ENCODE assay signal across 8 mouse cellular contexts in the genomic region with DNA sequence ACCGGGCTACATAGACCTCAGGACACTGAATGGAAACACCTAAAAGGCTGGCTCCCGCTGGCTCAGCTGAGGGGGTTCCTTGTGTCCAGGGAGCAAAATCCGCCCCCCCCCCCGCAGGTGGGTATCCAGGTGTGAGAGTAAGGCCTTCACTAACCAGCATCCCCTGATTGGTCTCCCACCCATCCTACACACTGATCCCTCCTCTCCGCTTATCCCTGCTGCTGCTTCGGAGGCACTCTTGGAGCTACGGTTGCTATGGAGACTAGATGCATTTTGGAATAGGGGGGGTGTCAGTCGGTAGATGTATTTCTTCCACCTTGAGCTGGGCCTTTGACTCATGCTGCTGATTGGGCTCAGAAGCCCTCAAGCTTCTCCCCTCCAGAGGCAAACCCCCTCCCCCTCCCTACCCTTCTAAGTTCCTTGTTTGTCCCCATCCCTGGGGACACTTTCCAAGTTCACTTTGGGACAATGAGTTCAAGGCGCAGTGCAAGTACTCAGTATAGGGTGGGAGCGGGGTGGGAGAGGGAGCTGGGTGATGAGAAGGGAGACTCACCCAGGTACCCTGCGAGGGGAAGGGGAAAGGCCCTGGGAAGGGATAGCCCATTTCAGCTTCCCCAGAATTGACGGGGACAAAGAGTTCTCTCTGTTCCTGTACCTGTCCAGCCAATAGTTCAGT. TPM values are rescaled to one million over a fixed set of nuclear protein-coding genes. Genes with fewer than 3 reads are reported as not detected.
DNase-seq lines count a peak whose midpoint lies in the region; ATAC-seq and TF ChIP-seq lines count a peak whose summit lies in the region.

No protein-coding gene starts in this region.

- no peaks in the 10 kb centered on the region for H3K9me3 ChIP-seq in heart, embryonic 11.5 days (replicated peaks; ENCODE audit: control insufficient read depth, low read length)
- H3K9me3 ChIP-seq in intestine, embryonic 14.5 days (ENCODE audit: control insufficient read depth, low read length): no peaks in the 10 kb centered on the region

- no peak overlapping the region for H3K27ac ChIP-seq in heart, embryonic 11.5 days (ENCODE audit: low read depth, low read length)
- H3K27ac ChIP-seq in intestine, embryonic 14.5 days (ENCODE audit: low read depth): no peak overlapping the region

- WGBS in heart, embryonic 11.5 days (ENCODE audit: insufficient replicate concordance): 3% methylated on average over 12 of the region's 12 CpGs
- 5% methylated on average over 12 of the region's 12 CpGs for WGBS in intestine, embryonic 14.5 days

- DNase-seq in heart, adult 18-20 months: no peak
- DNase-seq in brain, embryonic 14.5 days (ENCODE audit: low read depth): peak; percentile 85
- DNase-seq in intestine, embryonic 14.5 days (ENCODE audit: low spot score): no peak
- DNase-seq in adrenal gland, postnatal 36 days: no peak
- no peak for DNase-seq in thymus, postnatal 0 days (ENCODE audit: low spot score)

- TF ChIP-seq CTCF in brain, embryonic 14.5 days (IDR thresholded peaks at IDR 0.05; ENCODE audit: borderline replicate concordance, extremely low read depth, insufficient read depth, insufficient read length): no peak

- no peak overlapping the region for H3ac ChIP-seq in myocyte (ENCODE audit: control insufficient read depth, insufficient read length)

- no peaks in the 10 kb centered on the region for H3K79me2 ChIP-seq in myocyte (ENCODE audit: control insufficient read depth, insufficient read depth)

- no peak for TF ChIP-seq POLR2A in brain, embryonic 14.5 days (IDR thresholded peaks at IDR 0.05; ENCODE audit: borderline replicate concordance, extremely low read depth, insufficient read depth, insufficient read length, poor library complexity, severe bottlenecking)
- TF ChIP-seq POLR2A in myocyte (IDR thresholded peaks at IDR 0.05; ENCODE audit: insufficient read length, low read depth): no peak

- ATAC-seq in heart, embryonic 11.5 days (replicated peaks; ENCODE audit: insufficient number of reproducible peaks, low FRiP score, low TSS enrichment): no peak
- ATAC-seq in intestine, embryonic 14.5 days (replicated peaks; ENCODE audit: low FRiP score, low TSS enrichment, low read depth): no peak
- ATAC-seq in megakaryocyte progenitor cell, adult 5-6 weeks (replicated peaks; ENCODE audit: poor library complexity): no peak

- no peaks in the 10 kb centered on the region for H3K36me3 ChIP-seq in heart, embryonic 11.5 days (ENCODE audit: control insufficient read depth, insufficient read depth, low read length)
- H3K36me3 ChIP-seq in intestine, embryonic 14.5 days (ENCODE audit: control insufficient read depth, insufficient read depth, low read length): no peaks in the 10 kb centered on the region
- H3K36me3 ChIP-seq in myocyte (ENCODE audit: control insufficient read depth, insufficient read depth): no peaks in the 10 kb centered on the region

- H3K27me3 ChIP-seq in heart, embryonic 11.5 days (ENCODE audit: control insufficient read depth, insufficient read depth, low read length): peaks cover 77% of the 10 kb centered on the region
- peaks cover 79% of the 10 kb centered on the region for H3K27me3 ChIP-seq in intestine, embryonic 14.5 days (replicated peaks; ENCODE audit: control insufficient read depth, insufficient read depth, low read length)
- H3K27me3 ChIP-seq in myocyte (ENCODE audit: control insufficient read depth, insufficient read depth, insufficient read length): peaks cover 8% of the 10 kb centered on the region

- H3K4me1 ChIP-seq in heart, embryonic 11.5 days (ENCODE audit: control insufficient read depth, insufficient read depth, low read length): peaks cover 12% of the 10 kb centered on the region
- peaks cover 27% of the 10 kb centered on the region for H3K4me1 ChIP-seq in intestine, embryonic 14.5 days (replicated peaks; ENCODE audit: control insufficient read depth, insufficient read depth, low read length)

- H3K9ac ChIP-seq in heart, embryonic 11.5 days (ENCODE audit: low read depth, low read length): no peak overlapping the region
- H3K9ac ChIP-seq in intestine, embryonic 14.5 days (ENCODE audit: low read length): no peak overlapping the region

- H3K4me2 ChIP-seq in heart, embryonic 11.5 days: peak overlapping the region; percentile 62; the same call in 1 of the 2 replicates
- peak overlapping the region; percentile 92 for H3K4me2 ChIP-seq in intestine, embryonic 14.5 days (ENCODE audit: low read length)
- peak overlapping the region; percentile 37 for H3K4me2 ChIP-seq in myocyte (ENCODE audit: low read depth)

- H3K4me3 ChIP-seq in heart, embryonic 11.5 days (ENCODE audit: low read depth, low read length): peak overlapping the region; percentile 41; the same call in 1 of the 2 replicates
- peak overlapping the region; percentile 42; the same call in 1 of the 2 replicates for H3K4me3 ChIP-seq in intestine, embryonic 14.5 days (ENCODE audit: low read depth, low read length)
- peak overlapping the region; percentile 16 for H3K4me3 ChIP-seq in myocyte

TF ChIP-seq in myocyte, 11 proteins besides CTCF, POLR2A, EP300 and RAD21:
- no peak for TF ChIP-seq MAX (IDR thresholded peaks at IDR 0.05; ENCODE audit: low read depth)
- no peak for TF ChIP-seq SRF (IDR thresholded peaks at IDR 0.05; ENCODE audit: control insufficient read depth, insufficient read length, low read depth)
- TF ChIP-seq E2F4 (IDR thresholded peaks at IDR 0.05; ENCODE audit: insufficient read depth): no peak
- TF ChIP-seq TCF3 (IDR thresholded peaks at IDR 0.05; ENCODE audit: insufficient read length, low read depth): no peak
- no peak for TF ChIP-seq TCF12 (IDR thresholded peaks at IDR 0.05; ENCODE audit: insufficient read depth, poor library complexity, severe bottlenecking)
- no peak for TF ChIP-seq MYOD1 (IDR thresholded peaks at IDR 0.05; ENCODE audit: control insufficient read depth in 1 of 3, insufficient read length in 2 of 3, low read depth in 2 of 3)

RNA-seq across cellular contexts. Expression of a gene that starts 3.1 kb away (rescaled TPM):
- 0.42 and 0.63 TPM in 2 replicates for polyA plus RNA-seq in heart, embryonic 11.5 days (2014; fragmentation: Nextera tagmentation; extraction: Ambion mirVana)
- 1 to 10 TPM; 4.2 to 6.1 TPM for total RNA-seq in heart, adult 18-20 months (2021)
- polyA plus RNA-seq in brain, embryonic 14.5 days (2012; rRNA removed): 113 and 151 TPM in 2 replicates
- polyA plus RNA-seq in intestine, embryonic 14.5 days (2014; fragmentation: Nextera tagmentation; extraction: Ambion mirVana): 0.23 and 0.26 TPM in 2 replicates
- polyA plus RNA-seq in myocyte (2012; fragmentation: generic; extraction: Trizol): 1.2 TPM
- total RNA-seq in adrenal gland, postnatal 36 days (2021): 1 to 10 TPM; 2.2 to 3.4 TPM
- polyA plus RNA-seq in thymus, postnatal 0 days (2015; fragmentation: Nextera tagmentation; extraction: Ambion mirVana): 12.3 and 13.5 TPM in 2 replicates
- 5.3 and 9.7 TPM in 2 replicates for total RNA-seq in megakaryocyte progenitor cell, adult 5-6 weeks (2015)
- total RNA-seq in megakaryocyte progenitor cell, adult 5-6 weeks (2017): 37.4 and 41.4 TPM in 2 replicates

RNA-seq across cellular contexts. Expression of a gene that starts 8.1 kb away (rescaled TPM):
- polyA plus RNA-seq in heart, embryonic 11.5 days (2014; fragmentation: Nextera tagmentation; extraction: Ambion mirVana): 106 and 115 TPM in 2 replicates
- 10 to 100 TPM; 44.7 to 47.4 TPM for total RNA-seq in heart, adult 18-20 months (2021)
- 96.5 and 115 TPM in 2 replicates for polyA plus RNA-seq in brain, embryonic 14.5 days (2012; rRNA removed)
- 92.4 and 114 TPM in 2 replicates for polyA plus RNA-seq in intestine, embryonic 14.5 days (2014; fragmentation: Nextera tagmentation; extraction: Ambion mirVana)
- polyA plus RNA-seq in myocyte (2012; fragmentation: generic; extraction: Trizol): 139 TPM
- 100 to 1,000 TPM; 106 to 118 TPM for total RNA-seq in adrenal gland, postnatal 36 days (2021)
- polyA plus RNA-seq in thymus, postnatal 0 days (2015; fragmentation: Nextera tagmentation; extraction: Ambion mirVana): 49.9 and 60.5 TPM in 2 replicates
- total RNA-seq in megakaryocyte progenitor cell, adult 5-6 weeks (2015): 93.8 and 97.5 TPM in 2 replicates
- 67.2 and 73.0 TPM in 2 replicates for total RNA-seq in megakaryocyte progenitor cell, adult 5-6 weeks (2017)

RNA-seq across cellular contexts. Expression of a gene that starts 14.8 kb away (rescaled TPM):
- polyA plus RNA-seq in heart, embryonic 11.5 days (2014; fragmentation: Nextera tagmentation; extraction: Ambion mirVana): 1,419 and 1,452 TPM in 2 replicates
- total RNA-seq in heart, adult 18-20 months (2021): 10 to 100 TPM; 81.5 to 84.1 TPM
- polyA plus RNA-seq in brain, embryonic 14.5 days (2012; rRNA removed): 871 and 1,231 TPM in 2 replicates
- polyA plus RNA-seq in intestine, embryonic 14.5 days (2014; fragmentation: Nextera tagmentation; extraction: Ambion mirVana): 1,915 and 2,068 TPM in 2 replicates
- 276 TPM for polyA plus RNA-seq in myocyte (2012; fragmentation: generic; extraction: Trizol)
- total RNA-seq in adrenal gland, postnatal 36 days (2021): 100 to 1,000 TPM; 213 to 225 TPM
- 889 and 1,028 TPM in 2 replicates for polyA plus RNA-seq in thymus, postnatal 0 days (2015; fragmentation: Nextera tagmentation; extraction: Ambion mirVana)
- total RNA-seq in megakaryocyte progenitor cell, adult 5-6 weeks (2015): 781 and 827 TPM in 2 replicates
- total RNA-seq in megakaryocyte progenitor cell, adult 5-6 weeks (2017): 536 and 567 TPM in 2 replicates

RNA-seq across cellular contexts. Expression of a gene that starts 18.2 kb away (rescaled TPM):
- 0.21 and 0.39 TPM in 2 replicates for polyA plus RNA-seq in heart, embryonic 11.5 days (2014; fragmentation: Nextera tagmentation; extraction: Ambion mirVana)
- total RNA-seq in heart, adult 18-20 months (2021): 1 to 10 TPM; 2.9 to 3.5 TPM
- 35.9 and 51.7 TPM in 2 replicates for polyA plus RNA-seq in brain, embryonic 14.5 days (2012; rRNA removed)
- 1.4 and 1.9 TPM in 2 replicates for polyA plus RNA-seq in intestine, embryonic 14.5 days (2014; fragmentation: Nextera tagmentation; extraction: Ambion mirVana)
- 6.1 TPM for polyA plus RNA-seq in myocyte (2012; fragmentation: generic; extraction: Trizol)
- total RNA-seq in adrenal gland, postnatal 36 days (2021): 1 to 10 TPM; 9.3 to 9.7 TPM
- polyA plus RNA-seq in thymus, postnatal 0 days (2015; fragmentation: Nextera tagmentation; extraction: Ambion mirVana): 0.30 and 0.52 TPM in 2 replicates
- total RNA-seq in megakaryocyte progenitor cell, adult 5-6 weeks (2015): 0.05 and 0.10 TPM in 2 replicates
- total RNA-seq in megakaryocyte progenitor cell, adult 5-6 weeks (2017): 0.08 TPM in 1 of 2 replicates, not detected in the other

RNA-seq across cellular contexts. Expression of a gene that starts 30.1 kb away (rescaled TPM):
- 0.11 and 0.13 TPM in 2 replicates for polyA plus RNA-seq in heart, embryonic 11.5 days (2014; fragmentation: Nextera tagmentation; extraction: Ambion mirVana)
- total RNA-seq in heart, adult 18-20 months (2021): under 1 TPM; 0.20 to 0.23 TPM
- polyA plus RNA-seq in brain, embryonic 14.5 days (2012; rRNA removed): 0.63 and 0.97 TPM in 2 replicates
- polyA plus RNA-seq in intestine, embryonic 14.5 days (2014; fragmentation: Nextera tagmentation; extraction: Ambion mirVana): 0.07 and 0.15 TPM in 2 replicates
- 0.56 TPM for polyA plus RNA-seq in myocyte (2012; fragmentation: generic; extraction: Trizol)
- under 1 TPM; 0.26 to 0.76 TPM for total RNA-seq in adrenal gland, postnatal 36 days (2021)
- polyA plus RNA-seq in thymus, postnatal 0 days (2015; fragmentation: Nextera tagmentation; extraction: Ambion mirVana): 0.05 and 0.09 TPM in 2 replicates
- 0.10 TPM in 1 of 2 replicates, not detected in the other for total RNA-seq in megakaryocyte progenitor cell, adult 5-6 weeks (2015)
- total RNA-seq in megakaryocyte progenitor cell, adult 5-6 weeks (2017): 0.30 TPM in 1 of 2 replicates, not detected in the other

Comparison
In these comparisons a context has a peak if more than half of its experiments do, and no peak if none do; other contexts are left out.
1. H3K4me2 ChIP-seq: peak in every context shown above with its lines; median percentile 92 in intestine, embryonic 14.5 days; 62 in heart, embryonic 11.5 days; 37 in myocyte.